Mouse (Mus musculus): ENCODE measurements around the gene Grk5.
"Not testable (repeated sequence)": the region's sequence is repeated elsewhere in the genome, so short reads cannot be mapped to it uniquely, and the experiment has no call there.

Gene Grk5

DNA sequence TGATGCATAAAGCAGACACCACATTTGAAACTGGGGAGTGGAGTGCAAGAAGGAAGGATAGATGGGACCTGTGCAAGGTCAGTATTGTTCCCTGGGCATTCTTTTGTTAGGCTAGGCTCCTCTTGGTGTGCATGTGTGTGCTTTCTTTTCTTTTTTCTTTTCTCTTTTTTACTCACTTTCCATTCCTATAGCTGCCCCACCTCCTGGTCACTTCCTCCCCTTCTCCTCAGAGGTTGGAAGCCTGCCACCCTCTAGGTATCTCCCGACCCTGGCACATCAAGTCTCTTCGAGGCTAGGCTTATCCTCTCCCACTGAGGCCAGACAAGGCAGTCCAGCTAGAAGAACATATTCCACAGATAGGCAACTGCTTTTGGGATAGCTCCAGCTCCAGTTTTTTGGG is 22.1 kb downstream of the Grk5 start:
- DNase-seq (ENCODE audit: low spot score in 2 of 2) = no peak

DNA sequence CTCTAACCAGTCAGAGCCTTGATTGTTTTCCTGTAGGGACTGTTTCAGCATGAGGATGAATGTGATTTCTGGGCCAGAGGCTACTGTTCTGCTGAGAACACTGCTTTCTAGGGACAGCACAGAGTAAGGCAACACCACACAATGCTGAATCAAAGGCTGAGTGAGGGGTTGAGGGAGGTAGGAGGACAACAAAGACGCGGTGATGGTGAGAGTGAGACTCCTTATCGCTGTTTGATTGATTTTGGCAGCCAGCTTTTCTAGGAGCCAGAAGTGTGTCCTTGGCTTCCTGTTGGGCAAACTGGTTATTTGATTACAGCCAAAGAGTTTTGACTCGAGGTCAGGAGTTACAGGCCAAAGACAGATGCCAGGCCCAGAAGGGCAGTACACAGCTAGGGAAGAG is 25.7 kb downstream of the Grk5 start:
- no peak for DNase-seq (ENCODE audit: low spot score in 2 of 2)

DNA sequence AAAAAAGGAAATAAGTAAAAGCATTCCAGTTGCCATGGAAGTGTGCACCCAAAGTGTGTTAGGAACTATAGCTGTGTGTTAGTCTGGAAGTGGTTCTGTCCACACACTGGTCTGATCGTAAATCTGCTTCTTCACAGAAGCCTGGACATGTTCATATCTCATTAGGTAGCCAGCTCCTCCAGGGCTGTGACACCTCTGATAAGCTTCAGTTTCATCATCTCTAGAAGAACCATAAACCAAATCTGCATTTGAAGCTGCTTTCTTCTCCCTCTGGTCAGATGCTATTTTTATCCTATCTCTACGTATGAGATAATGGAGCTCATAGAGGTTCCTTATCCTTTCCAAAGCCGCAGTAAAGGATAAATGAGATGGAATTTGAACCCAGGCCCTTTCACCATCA is 26.3 kb downstream of the Grk5 start:
- no peak for DNase-seq (ENCODE audit: low spot score in 2 of 2)

DNA sequence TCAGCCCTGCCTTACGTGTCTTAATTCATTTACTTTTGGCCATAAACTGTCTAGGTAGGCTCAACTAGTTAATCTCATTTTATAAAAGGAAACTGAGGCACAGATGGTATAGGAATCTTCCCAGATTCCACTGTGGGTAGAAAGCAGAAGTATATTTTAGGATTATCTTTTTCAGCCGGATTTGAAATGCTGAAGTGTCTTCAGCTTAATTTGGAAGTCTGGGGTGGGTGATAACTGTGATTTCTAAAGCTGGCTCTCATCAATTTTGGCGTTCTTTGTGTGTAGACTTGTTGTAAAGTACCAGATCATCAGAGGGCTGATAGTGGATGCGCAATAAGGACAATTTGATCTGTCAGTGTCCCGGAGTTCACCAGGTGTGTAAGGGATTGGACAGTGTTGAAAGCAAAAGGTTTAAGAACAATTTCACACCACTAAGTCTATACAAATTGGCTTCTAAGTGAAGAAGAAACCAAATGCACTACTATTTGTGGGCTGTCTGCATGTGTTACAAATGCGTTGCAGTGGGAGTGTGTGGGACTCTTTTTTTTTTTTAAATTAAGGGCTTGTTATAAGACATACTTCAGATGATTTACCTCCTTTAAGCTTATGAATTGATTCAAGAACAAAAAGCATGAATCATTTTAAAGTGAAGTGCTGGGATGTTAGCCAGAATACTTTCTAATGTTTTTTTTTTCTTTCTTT is 27.5 kb downstream of the Grk5 start:
- DNase-seq (ENCODE audit: low spot score in 2 of 2) = no peak

DNA sequence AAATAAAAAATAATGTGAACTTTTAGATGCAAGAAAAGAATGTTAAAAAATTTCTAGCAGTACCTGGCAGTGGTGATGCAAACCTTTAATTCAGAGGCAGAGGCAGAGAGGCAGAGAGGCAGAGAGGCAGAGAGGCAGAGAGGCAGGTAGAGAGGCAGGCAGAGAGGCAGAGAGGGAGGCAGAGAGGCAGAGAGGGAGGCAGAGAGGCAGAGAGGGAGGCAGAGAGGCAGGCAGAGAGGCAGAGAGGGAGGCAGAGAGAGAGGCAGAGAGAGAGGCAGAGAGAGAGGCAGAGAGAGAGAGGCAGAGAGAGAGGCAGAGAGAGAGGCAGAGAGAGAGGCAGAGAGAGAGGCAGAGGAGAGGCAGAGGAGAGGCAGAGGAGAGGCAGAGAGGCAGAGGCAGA is 35.0 kb downstream of the Grk5 start:
- DNase-seq (ENCODE audit: low spot score in 2 of 2) = not testable (repeated sequence)

DNA sequence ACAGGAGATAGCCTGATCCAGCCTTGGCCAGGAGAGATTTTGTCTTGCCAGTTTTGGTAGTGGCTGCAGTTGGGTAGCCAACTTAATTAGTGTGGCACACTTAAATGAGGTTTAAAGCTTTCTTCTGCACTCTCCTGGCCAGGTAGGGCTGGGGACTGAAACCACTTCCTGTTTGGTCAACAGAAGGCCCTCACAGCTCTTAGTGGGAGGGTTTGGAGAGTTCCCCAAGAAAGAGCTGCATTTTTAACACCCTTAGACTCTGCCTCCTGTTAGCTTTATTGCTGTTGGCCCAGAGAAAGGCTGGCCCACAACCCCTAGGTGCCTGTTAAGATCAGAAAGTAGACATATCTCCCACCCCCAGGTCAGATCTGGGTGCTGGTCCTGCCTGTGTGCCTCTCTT is 45.5 kb downstream of the Grk5 start:
- no peak for DNase-seq (ENCODE audit: low spot score in 2 of 2)

DNA sequence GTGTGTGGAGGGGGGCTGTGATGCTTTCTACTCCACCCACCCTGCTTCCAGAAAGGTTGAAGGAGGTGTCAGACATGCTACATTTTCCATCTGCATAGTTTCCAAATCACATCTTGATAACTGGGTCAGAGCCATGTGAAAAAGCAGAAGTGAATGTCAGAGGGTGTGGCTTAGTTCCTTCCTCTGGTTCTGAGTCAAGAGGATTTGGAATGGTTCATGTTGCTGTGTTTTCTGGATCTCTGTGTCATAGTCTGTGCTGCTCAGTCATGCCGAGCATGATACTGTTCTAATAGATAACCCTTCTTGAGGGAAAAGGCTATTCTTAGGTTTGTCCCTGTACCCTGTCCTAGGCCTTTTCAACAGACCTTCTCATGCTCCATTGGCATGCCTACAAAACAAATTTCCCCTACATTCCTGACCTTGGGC is 50.4 kb downstream of the Grk5 start:
- no peak for DNase-seq (ENCODE audit: low spot score in 2 of 2)

DNA sequence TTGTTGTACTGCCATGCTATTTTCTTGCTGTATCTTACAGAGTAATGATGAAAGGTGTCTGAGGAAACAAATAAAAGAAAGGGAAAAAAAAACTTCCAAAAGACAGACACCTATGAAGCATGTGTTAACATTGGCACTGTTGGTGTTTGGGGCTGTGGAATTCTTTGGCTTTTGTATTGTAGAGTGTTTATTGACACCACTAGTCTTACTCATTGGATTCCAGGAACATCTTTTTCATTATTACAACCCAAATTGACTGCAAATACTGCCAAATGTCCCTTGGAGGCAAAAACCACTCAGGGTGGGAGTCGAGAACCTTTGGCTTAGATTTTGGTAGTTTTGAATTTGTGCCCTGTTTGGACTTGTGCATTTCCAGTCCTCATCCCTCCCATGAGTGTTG is 51.3 kb downstream of the Grk5 start:
- DNase-seq (ENCODE audit: low spot score in 2 of 2) = no peak

DNA sequence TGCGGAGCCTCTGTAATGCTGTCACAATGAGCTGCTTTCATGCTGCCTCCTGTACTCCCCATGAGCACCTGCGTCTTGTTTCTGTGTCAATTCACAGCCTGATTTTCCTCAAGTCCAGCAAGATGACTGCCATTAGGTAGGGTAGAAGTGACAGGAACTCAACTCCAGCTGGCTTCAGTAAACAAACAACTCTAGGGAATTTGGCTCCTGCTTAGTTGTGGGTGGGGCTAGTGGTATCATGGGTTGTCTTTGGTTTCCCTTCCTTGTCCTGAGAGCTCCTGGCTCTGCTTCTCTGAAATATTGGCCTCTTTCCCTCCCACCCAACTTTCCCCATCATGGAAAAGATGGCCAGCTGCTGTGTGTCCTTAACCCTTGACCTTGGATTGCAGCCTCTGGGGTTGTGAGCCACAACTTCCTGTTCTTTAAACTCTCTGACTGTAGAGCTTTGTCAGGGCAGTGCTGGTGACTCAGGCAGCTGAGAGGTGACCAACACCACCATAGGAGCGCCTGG is 56.3 kb downstream of the Grk5 start:
- no peak for DNase-seq (ENCODE audit: low spot score in 2 of 2)

DNA sequence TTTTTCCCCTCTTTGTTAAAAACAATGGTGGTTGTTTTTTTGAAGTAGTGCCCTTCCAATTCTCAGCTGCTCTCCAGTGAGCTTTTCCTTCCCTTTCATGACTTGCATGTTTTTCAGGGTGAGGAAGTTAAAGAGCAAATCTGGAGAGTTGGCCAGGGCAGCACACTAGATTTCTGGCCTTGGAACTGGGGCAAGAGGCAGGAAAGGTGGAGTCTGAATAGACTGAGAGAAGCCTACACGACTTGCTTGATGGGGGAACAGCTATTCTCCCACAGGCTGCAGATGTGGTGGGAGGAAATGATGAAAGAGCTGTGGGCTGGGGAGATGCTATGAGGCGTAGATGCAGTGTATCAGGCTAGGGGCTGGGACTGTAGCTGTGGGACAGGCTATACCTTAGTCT is 57.1 kb downstream of the Grk5 start:
- no peak for DNase-seq (ENCODE audit: low spot score in 2 of 2)

DNA sequence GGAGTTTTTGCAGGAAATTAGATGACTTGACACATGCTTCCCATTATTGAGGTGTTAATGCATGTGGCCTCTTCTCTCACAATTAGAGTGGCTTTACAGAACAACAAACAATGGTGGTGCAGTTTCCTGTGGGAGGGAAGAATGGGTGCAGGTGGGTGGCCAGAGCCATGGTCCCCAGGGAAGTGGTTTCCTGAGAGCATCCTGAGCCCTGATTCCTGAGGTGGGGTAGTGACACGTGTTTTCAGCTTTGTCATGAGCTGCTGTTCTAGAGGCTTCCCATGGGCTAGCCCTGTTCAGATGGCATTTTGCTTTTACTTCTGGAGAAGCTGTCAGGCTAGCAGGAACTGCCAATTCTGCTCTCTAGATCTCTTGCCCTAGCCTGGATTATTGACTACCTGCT is 59.4 kb downstream of the Grk5 start:
- DNase-seq (ENCODE audit: low spot score in 2 of 2) = no peak

DNA sequence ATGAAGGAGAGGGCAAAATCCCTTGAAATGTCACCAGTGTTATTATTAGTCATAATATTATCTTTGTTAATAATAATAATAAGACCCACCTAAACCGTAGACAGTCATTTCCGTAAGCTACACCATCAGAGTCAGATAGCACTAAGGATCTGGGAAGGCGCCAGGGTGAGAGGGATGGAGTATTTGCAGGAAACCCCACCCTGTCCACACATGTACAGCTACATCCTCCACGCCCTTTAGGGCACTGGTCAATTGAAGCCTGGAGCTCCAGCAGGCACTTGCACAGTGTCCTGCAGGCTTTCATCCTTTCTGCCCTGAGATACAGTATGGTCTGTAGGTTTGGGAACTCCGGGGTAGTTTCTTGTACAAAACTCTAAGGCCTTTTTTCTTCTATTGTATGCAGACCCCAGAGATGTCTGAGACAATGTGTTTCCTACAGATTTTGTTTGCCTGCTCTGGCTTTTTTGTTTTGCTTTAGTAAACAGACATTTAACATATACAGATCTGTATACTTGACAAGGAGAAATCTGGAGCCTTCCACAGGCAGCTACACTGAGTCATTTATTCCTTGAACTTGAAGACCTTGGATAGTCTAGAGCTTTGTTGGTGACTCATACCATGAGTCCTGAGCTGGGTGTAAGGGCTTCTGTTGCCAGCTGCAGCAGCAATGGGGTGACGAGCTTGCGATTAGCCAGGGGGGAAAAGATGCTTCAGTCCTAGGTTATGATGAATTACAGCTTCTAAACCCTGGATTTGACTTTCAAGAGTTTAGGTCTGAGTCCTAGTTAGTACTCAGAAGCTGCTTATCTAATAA is 60.7 kb downstream of the Grk5 start:
- no peak for DNase-seq (ENCODE audit: low spot score in 2 of 2)

DNA sequence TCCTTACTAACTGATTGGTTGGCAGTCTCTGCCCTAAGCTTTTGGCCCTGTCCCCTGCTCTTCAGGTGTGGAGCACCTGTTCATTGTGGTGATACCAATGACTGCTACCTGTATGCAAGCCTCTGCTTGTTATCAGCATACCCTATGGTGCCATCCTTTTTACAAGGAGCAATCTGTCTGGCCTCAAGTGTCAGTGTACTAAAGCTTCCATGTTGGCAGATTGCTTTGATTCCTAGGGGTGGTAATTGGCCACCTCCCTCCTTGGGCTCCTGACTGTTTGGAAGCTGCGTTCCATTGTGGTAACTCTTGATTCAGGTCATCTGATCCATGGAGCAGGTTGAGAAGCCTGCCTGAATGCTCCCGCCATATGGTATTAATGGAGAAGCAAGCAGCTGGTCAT is 65.6 kb downstream of the Grk5 start:
- DNase-seq (ENCODE audit: low spot score in 2 of 2) = no peak

DNA sequence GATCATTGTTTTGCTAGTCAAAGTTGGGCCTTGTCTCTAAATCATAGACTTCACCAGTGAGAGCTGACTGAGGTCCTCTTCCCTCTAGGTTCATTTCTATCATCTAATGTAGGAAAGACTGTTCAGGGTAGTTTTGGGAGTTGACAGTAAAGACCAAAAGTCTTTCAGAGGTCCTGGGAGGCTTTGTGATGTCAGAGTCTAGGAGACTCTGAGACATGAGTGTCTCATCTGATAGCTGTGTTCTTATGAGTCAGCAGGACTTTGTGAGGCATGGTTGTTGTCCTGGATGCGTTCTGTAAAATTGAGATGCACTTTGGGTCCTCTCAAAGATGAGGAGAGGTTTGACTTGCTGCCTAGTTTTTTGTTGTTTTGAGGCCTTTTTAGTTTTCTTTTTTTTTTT is 66.2 kb downstream of the Grk5 start:
- no peak for DNase-seq (ENCODE audit: low spot score in 2 of 2)

DNA sequence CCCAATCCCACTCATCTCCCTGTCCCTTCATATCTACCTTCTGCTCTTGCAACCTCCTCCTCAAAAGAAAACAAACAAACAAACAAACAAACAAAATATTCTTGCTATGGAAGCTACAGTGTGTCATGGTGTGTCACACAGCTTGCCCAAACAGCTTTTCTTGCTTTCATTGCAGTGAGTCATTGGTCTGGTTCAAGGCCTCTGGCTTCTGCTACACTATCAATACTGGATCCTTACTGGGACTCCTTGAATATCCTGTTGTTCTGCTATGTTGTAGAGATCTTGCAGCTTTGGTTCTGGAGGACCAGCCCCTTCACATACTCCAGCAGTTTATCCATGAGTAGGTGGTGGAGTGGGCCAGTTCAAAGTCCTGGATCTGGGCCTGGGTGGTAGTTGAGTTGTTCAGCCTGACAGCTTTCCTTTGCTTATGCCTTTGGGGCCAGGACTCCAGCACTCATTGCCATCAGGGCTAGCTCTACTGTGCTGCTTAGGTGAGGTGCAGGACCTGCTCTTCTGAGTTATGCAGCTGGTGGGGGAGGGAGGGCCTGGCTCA is 66.7 kb downstream of the Grk5 start:
- DNase-seq (ENCODE audit: low spot score in 2 of 2) = no peak

DNA sequence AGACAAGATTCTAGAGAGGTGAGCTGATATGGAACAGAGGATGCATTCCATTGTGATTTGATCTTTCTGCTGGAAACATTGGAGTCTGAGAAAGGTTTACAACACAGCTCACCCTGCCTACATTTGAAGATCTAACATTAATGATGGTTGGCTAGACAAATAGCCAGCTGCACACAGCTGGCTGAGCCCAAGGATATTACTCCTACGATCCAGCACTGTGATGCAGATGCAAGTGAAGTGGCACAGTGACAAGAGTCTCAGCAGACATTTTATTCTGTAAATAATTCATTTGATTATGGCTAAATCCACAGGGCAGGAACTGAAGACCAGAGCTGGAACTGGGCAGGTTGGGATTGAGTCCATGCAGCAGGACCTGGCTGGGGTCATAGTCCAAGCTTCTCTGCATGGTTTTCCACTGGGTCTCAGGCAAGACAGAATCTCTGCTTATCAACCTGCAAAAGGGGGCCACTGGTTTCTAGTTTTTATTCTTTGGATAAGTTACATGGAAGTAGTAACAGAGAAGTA is 70.2 kb downstream of the Grk5 start:
- no peak for DNase-seq (ENCODE audit: low spot score in 2 of 2)

DNA sequence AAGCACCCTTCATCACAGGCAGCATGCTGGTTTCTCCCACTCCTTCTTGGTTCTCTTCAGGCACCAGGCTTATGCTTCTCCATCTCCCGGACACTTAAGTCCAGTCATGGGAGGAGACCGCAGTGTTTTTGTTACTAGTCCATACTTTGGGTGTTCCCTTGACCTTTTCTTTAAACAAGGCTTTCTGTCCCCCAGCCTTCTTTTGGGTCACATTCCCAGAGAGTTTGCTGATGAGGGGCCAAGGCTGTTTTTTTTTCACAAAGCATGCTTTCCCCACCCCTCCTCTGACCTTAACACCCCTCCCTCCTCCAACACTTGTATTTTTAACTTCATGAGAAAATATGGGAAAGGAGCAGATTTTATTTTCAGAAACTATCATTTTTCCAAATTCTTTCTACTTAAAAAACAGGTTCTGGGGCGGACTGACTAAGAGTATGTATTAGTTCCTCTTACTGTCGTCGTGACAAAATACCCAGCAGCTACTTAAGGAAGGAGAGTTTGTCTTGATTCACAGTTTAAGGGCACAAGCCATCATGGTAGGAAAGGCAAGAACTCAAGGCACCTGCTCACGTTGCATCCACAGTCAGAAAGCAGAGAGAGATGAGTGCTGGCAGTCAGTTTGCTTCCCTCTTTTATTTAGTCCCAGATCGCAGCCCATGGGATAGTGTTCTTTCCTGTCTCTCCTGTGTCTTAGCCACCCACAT is 73.0 kb downstream of the Grk5 start:
- DNase-seq (ENCODE audit: low spot score in 2 of 2) = no peak

DNA sequence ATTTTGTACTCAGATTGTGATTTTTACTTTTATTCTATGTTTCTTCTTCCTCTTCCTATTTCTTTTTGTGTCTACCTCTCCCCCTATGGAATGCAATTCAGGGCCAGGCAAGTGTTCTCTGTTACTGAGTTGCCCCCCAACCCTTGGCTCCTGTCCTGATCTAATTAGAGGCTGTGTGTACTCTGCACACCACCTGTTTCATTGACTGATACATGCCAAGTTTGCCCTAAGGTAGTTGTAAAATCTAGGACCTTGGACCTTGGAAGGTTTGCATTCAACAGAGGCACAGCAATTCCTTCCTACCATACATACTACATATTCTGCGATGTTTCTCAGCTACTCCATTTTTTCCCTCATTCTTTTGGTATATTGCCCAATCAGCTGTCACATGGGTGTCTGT is 78.4 kb downstream of the Grk5 start:
- DNase-seq (ENCODE audit: low spot score in 2 of 2) = no peak

DNA sequence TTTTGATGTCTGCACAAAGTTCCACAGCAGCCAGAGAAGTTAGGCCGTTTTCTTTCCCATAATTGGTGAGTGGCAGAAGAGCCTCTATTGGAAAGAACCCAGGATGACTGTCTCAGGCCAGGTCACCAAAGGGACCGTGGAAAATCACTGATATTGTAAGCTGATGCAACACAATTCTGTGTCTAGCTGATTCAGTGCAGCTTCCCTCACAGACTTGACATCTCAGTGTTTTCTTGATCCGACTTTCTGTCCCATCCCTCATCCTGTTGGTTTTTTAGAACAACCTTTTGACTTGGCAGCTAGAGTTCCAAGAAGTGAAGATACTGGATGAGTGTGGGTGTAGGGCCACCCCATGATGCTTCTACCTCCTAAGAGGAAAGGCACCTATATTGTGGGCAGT is 80.9 kb downstream of the Grk5 start:
- DNase-seq (ENCODE audit: low spot score in 2 of 2) = no peak

DNA sequence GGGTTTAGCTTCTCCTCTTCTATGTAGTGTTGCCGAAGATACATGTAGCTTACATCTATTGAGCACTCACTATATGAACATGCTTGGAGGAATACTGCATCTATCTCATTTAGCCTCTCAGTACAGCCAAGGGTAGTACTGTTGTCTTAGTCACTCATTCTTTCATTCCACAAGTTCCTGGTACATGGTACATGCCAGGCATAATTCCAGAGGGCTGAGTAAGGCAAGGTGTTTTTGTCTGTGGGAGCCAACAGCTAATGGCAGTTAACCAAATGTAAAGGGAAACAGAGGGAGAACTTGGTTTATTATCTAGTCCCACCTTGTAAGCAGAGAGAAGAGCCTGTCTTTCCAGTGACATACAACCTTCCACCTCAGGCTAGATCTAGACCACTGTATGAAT is 82.0 kb downstream of the Grk5 start:
- no peak for DNase-seq (ENCODE audit: low spot score in 2 of 2)

DNA sequence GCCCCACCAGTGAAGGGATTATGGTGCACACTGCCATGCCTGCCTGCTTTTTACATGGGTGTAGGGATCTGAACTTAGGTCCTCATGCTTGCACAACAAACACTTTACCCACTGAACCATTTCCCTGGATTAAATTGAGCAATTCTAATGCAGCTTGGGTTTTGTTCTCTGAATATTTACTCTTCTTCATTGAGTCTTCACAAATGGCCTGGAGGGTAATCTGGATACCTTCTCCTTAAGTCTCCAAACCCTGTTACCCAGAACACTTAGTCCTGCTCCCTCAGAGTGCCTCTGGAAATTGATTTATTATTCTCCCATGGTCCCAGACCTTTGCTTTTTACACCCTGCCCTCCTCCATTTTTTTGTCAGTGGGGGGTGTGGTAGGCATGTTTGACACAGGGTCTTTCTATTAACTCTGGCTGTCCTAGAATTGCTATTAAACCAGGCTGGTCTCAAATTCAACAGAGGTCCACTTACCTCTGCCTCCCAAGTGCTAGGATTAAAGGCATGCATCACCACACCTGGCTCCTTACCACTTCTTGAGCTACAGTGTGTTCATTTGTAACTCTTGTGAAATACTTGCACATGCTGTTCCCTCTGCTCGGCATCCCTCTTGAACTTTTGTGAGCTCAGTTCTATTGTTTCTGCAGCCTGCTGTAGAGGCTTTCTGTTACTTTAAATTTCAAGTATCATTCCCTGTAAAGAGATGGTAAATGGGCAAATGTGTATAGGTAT is 82.9 kb downstream of the Grk5 start:
- no peak for DNase-seq (ENCODE audit: low spot score in 2 of 2)
